Mouse (Mus musculus) lung, embryonic 14.5 days (tissue): ENCODE results near the gene Dolpp1. TPM values are rescaled to one million over a fixed set of nuclear protein-coding genes. Genes with fewer than 3 reads are reported as not detected.

Experiments
- ATAC-seq: fragments of 200-750 bp; cut with Nextera tagmentation; 2 replicates; pipeline ENCODE4 v1.8.0; 2017; ENCODE audit warnings: mild to moderate bottlenecking, moderate TSS enrichment, moderate library complexity; ENCODE audit not compliant: insufficient read depth
- DNase-seq: peaks from one replicate; pipeline ENCODE4 v3.0.0-alpha.2; 2015
- H3K27ac ChIP-seq: fragments of 300-500 bp; sonication (generic); 2 replicates; pipeline ENCODE4 v1.5.1; 2014; ENCODE audit warnings: low read depth, mild to moderate bottlenecking, moderate library complexity
- H3K27me3 ChIP-seq: fragments of 300-500 bp; sonication (generic); 2 replicates; pipeline ENCODE4 v1.6.1; 2014; ENCODE audit warnings: low read length, control low read depth; ENCODE audit not compliant: insufficient read depth
- H3K36me3 ChIP-seq: fragments of 300-500 bp; sonication (generic); 2 replicates; pipeline ENCODE4 v1.6.1; 2014; ENCODE audit warnings: control low read depth; ENCODE audit not compliant: insufficient read depth
- H3K4me1 ChIP-seq: fragments of 300-500 bp; sonication (generic); 2 replicates; pipeline ENCODE4 v1.6.1; 2014; ENCODE audit warnings: antibody characterized with exemption, control low read depth; ENCODE audit not compliant: insufficient read depth
- H3K4me2 ChIP-seq: fragments of 300-500 bp; sonication (generic); 2 replicates; pipeline ENCODE4 v1.6.1; 2014; ENCODE audit warnings: mild to moderate bottlenecking
- H3K4me3 ChIP-seq: fragments of 300-500 bp; sonication (generic); 2 replicates; pipeline ENCODE4 v1.5.1; 2014; ENCODE audit warnings: low read depth, low read length
- H3K9ac ChIP-seq: fragments of 300-500 bp; sonication (generic); 2 replicates; pipeline ENCODE4 v1.6.1; 2014
- H3K9me3 ChIP-seq: fragments of 300-500 bp; sonication (generic); 2 replicates; pipeline ENCODE4 v1.6.1; 2016; ENCODE audit warnings: low read depth, low read length, control low read depth
- CTCF ChIP-seq: IDR thresholded peaks from 2 replicates; pipeline ENCODE4 v1.5.1; 2016; ENCODE audit warnings: antibody characterized with exemption, low read depth
- WGBS: fragments of 180-500 bp; shearing (Covaris S2); extraction: QIAGEN DNeasy Blood & Tissue Kit; methylation state at CpG from one replicate; pipeline ENCODE4 v1.1.7; 2014; 5-methylcytosine and 5-hydroxymethylcytosine counted together
- polyA plus RNA-seq: library from polyadenylated mRNA; unstranded; fragments of >200 nt; fragmentation: Nextera tagmentation; extraction: Ambion mirVana; gene quantifications from 2 replicates; pipeline ENCODE4 v1.2.1, GENCODE M21; 2014

Dolpp1 gene
- polyA plus RNA-seq, 1 experiment from 2014 or later, result 34.2 TPM

DNA sequence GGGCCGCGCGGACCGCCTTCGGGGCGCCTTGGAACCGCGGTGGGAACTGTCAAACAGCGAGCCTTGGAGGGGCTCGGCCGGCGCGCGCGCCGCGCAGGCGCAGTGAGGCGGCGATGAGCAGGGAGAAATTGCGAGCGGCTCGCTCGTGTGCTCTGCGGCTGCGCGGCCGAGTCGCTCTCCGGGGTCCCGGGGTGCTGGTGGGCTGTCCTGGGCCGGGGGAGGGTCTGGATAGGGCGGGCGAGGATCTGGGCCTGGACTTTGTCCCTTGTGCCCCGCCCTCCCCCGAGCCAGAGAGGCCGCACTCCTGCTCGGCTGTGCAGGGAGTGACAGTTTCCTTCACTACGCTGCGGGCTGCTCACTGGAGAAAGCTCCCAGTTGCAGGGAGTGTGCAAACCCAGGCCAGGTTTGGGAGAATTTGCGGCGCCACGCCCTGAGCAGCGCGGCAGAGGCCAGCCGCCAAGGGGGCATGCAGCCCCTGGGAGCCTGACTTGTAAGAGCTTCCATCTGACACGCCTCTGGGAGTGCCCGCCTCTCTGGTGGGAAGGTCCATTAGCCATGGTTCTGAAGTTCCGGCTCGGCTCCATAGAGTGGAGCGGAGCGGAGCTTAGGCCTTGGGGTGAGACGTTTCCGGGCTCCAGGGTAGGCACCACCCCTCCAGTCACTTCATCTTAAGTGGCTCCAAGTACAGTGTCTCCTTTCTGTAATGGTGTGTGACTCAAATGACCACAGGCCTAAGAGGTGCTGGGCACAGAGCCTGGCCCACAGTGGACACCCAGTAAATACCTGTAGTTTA is 719 bp downstream of the Dolpp1 start:
- Histone ChIP-seq H3K4me1 (peaks cover 6% of the 10 kb centered on the region), H3K4me3 (peak overlapping the region; percentile 83), H3K27me3 (no peaks in the 10 kb centered on the region), H3K36me3 (peaks cover 22% of the 10 kb centered on the region), H3K4me2 (peak overlapping the region; percentile 87), H3K27ac (peak overlapping the region; percentile 86), H3K9ac (peak overlapping the region; percentile 67), H3K9me3 (no peaks in the 10 kb centered on the region)
- DNase-seq, result peak; percentile 93
- WGBS, result under 1% methylated on average over 54 of the region's 54 CpGs
- TF ChIP-seq CTCF, result no peak
- ATAC-seq, result peak; percentile 77

DNA sequence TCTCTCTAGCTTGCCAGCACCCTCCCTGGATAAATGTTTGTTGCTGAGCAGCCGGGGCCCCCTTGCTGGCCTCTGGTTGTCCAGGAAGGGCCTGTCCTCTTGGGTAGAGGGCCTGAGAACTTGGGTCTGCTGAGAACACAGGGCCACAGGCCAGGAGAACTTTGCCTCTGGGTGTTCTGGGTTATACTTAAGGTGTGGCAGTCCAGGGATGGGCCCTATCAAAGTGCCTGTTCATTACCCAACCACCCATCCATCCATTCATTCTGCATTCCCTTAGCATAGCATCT is 1.3 kb downstream of the Dolpp1 start:
- Histone ChIP-seq H3K4me2 (peak overlapping the region; percentile 87), H3K36me3 (peaks cover 27% of the 10 kb centered on the region), H3K9me3 (no peaks in the 10 kb centered on the region), H3K27ac (peak overlapping the region; percentile 86; the same call in 1 of the 2 replicates), H3K4me3 (peak overlapping the region; percentile 83), H3K27me3 (no peaks in the 10 kb centered on the region), H3K9ac (peak overlapping the region; percentile 67), H3K4me1 (peaks cover 6% of the 10 kb centered on the region)
- TF ChIP-seq CTCF, result no peak
- no peak for ATAC-seq
- DNase-seq, result no peak
- 52% methylated on average over 1 of the region's 1 CpGs for WGBS

DNA sequence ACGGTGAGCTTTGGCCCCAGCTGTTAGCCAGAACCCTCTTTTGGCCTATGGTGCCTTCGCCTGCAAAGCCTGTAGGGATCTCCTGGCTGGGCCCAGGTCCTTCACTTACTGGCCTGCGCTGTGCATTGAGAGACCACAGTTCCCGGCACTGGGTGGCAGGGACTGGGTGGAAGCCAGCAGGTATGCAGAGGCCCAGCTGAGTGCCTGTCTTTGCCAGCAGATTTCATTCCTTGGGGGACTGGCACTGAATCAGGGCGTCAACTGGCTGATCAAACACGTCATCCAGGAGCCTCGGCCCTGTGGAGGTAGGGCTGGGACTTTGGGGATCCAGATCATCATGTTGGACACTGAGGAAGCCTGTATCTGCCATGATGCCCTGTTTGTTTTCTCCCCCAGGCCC is 3.7 kb downstream of the Dolpp1 start:
- whole genome bisulfite sequencing, result 90% methylated on average over 7 of the region's 7 CpGs
- no peaks in the 10 kb centered on the region for H3K27me3 ChIP-seq
- no peak overlapping the region for H3K4me2 ChIP-seq
- H3K9ac ChIP-seq, result no peak overlapping the region
- H3K4me1 ChIP-seq, result peaks cover 6% of the 10 kb centered on the region
- H3K36me3 ChIP-seq, result peaks cover 52% of the 10 kb centered on the region
- H3K4me3 ChIP-seq, result no peak overlapping the region
- no peak for ATAC-seq
- DNase-seq, result no peak
- no peaks in the 10 kb centered on the region for H3K9me3 ChIP-seq
- TF ChIP-seq CTCF, result no peak
- H3K27ac ChIP-seq, result no peak overlapping the region

DNA sequence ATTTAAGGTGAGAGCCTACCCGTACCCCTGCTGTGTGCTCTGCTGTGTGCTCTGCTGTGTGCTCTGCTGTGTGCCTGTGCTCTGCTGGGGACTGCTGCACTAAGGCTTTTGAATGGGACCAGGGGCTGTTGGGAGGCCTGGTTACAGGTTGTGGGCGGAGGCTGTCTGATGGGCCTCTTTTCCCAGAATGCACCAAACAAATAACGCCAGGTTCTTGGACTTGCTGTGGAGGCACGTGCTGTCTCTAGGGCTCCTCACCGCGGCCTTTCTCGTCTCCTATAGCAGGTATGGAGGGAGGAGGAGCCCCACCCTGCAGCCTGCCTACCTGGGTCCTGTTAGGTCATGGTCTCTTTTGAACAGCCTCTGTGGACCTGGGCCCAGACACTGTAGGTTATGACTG is 4.2 kb downstream of the Dolpp1 start:
- Histone ChIP-seq H3K27me3 (no peaks in the 10 kb centered on the region), H3K4me2 (no peak overlapping the region), H3K4me1 (peaks cover 6% of the 10 kb centered on the region), H3K9me3 (no peaks in the 10 kb centered on the region), H3K27ac (no peak overlapping the region), H3K9ac (no peak overlapping the region), H3K36me3 (peaks cover 55% of the 10 kb centered on the region), H3K4me3 (no peak overlapping the region)
- DNase-seq, result no peak
- no peak for TF ChIP-seq CTCF
- 88% methylated on average over 7 of the region's 7 CpGs for WGBS
- no peak for ATAC-seq

DNA sequence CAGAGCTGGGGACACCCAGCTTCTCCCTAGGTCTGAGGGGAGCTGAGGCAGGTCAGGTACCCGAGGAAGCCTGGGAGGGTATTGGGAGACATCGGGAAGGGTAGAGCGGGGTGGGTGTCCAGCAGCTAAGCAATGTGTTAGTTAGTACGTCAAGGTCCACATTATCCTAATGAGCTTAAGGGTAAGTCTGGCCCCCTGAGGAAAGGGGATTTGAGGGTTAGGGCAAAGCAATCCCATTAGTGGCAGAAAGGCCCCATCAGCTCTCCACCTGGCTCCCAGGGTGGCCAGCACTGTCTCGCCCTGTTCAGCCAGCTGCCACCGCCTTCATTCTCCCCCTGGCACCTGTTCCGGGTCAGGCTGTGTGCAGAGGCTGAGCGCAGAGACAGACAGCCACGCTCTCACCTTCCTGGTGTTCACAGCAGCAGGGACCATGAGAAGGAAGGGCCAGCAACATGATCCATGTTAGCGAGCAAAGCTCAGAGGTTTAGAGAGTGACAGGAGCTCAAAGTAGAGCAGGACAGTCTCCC is 6.0 kb downstream of the Dolpp1 start:
- no peak for TF ChIP-seq CTCF
- no peak overlapping the region for H3K9ac ChIP-seq
- peaks cover 62% of the 10 kb centered on the region for H3K36me3 ChIP-seq
- no peak overlapping the region for H3K4me2 ChIP-seq
- H3K27ac ChIP-seq, result no peak overlapping the region
- ATAC-seq, result no peak
- H3K4me1 ChIP-seq, result peaks cover 6% of the 10 kb centered on the region
- no peaks in the 10 kb centered on the region for H3K27me3 ChIP-seq
- no peaks in the 10 kb centered on the region for H3K9me3 ChIP-seq
- no peak overlapping the region for H3K4me3 ChIP-seq
- WGBS, result 86% methylated on average over 10 of the region's 10 CpGs
- no peak for DNase-seq

DNA sequence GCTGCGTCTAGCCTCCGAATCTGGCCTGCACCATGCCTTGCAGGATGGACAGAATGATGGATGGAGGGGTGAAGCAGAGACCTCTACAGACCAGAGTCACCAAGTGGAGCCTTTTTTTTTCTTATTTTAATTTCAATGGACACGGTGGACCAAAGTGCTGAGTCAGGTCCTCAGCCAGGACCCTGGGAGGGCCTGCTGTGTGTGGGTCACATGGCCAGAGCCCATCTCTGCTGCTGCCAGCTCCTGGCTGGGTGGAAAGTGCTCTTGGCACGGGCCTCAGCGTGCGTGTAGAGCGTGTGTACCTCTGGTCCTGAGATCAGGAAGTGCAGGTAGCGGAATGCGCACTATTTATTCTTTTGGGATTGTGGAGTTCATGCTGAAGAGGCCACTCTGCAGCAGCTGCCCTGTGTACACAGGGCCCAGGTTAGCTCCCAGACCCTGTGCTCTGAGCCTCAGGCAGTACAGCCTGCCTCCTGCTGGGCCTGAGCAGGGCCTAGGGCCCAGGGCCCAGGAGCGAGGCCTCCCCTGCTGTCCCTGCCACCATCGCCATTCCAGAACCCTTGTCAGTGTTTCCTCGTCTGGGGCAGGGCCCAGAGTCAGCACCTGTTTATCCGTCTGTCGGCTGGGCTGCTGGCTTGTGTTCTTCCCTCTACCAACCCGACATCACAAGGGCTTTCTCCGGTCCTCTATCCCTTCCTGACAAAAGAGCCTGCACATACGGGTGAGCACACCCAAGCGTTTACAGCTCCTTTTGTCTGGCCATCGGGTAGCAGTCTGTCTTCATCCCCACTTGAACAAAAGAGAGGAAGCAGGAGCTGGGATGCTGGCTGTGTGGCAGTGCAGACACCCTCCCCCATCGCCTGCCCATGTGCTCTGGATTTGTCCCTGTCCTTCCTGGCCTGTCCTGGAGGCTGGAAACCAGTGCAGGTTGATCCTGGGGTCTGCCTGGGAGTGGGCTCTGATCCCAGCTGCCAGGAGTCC is 7.4 kb downstream of the Dolpp1 start:
- peak; percentile 64 for ATAC-seq
- peaks cover 68% of the 10 kb centered on the region for H3K36me3 ChIP-seq
- H3K27me3 ChIP-seq, result no peaks in the 10 kb centered on the region
- no peak for TF ChIP-seq CTCF
- DNase-seq, result peak; percentile 47
- no peaks in the 10 kb centered on the region for H3K9me3 ChIP-seq
- 48% methylated on average over 20 of the region's 20 CpGs for WGBS
- H3K27ac ChIP-seq, result peak overlapping the region; percentile 18; the same call in 1 of the 2 replicates
- H3K9ac ChIP-seq, result peak overlapping the region; percentile 13
- no peak overlapping the region for H3K4me3 ChIP-seq
- no peaks in the 10 kb centered on the region for H3K4me1 ChIP-seq
- no peak overlapping the region for H3K4me2 ChIP-seq

DNA sequence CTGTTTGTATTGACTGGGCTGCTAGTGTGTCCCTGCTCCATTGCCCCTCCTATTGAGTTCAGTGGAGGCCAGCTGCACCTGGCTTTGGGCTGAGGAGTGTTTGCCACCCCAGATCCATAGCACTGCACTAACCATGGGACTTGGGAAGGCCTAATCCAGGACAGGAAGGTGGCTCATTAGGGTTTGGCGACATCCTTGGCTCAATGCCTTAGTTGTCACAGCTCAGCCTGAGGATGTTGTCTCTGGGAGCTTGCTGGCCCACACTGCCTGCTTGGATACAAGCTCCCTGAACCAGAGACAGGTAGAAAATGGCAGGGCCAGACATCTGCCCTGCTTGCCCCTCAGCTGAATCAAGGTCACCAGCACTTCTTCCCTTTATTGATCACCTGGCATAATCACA is 9.5 kb downstream of the Dolpp1 start:
- Histone ChIP-seq H3K27ac (no peak overlapping the region), H3K27me3 (no peaks in the 10 kb centered on the region), H3K36me3 (peaks cover 65% of the 10 kb centered on the region), H3K4me3 (no peak overlapping the region), H3K4me2 (no peak overlapping the region), H3K9me3 (no peaks in the 10 kb centered on the region), H3K4me1 (no peaks in the 10 kb centered on the region), H3K9ac (no peak overlapping the region)
- DNase-seq (no peak), ATAC-seq (no peak)
- no peak for TF ChIP-seq CTCF
- 71% methylated on average over 1 of the region's 1 CpGs for WGBS
